Mouse (Mus musculus): ENCODE data around the gene Eif2s2.
"Not testable (repeated sequence)": the region's sequence is repeated elsewhere in the genome, so short reads cannot be mapped to it uniquely, and the experiment has no call there.

The Eif2s2 gene

DNA sequence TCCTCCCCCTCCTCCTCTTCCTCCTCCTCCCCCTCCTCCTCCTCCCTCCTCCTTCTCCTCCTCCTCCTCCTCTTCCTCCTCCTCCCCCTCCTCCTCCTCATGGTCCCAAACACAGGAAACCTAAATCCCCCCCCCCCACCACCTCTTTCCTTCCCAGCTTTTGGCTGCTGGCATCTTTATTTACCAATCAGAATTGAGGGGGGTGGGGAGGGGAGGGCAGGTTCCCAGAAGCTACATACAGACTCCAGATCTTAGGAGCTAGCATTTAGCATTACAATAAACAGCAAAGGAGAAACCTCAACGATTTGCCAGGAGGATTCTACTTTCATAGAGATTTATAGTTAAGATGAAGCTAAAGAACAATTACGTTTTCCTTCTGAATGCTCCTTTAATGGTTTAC, 13.1 kb upstream of the Eif2s2 start:
- no peaks in the 10 kb centered on the region for H3K27me3 ChIP-seq (ENCODE audit: insufficient read depth, low read length)
- peaks cover 3% of the 10 kb centered on the region; the same call in 1 of the 2 replicates for H3K36me3 ChIP-seq (ENCODE audit: insufficient read depth, low read length)
- H3K9me3 ChIP-seq (ENCODE audit: low read length), result peaks cover 41% of the 10 kb centered on the region
- TF ChIP-seq NANOG (IDR thresholded peaks at IDR 0.05; ENCODE audit: borderline replicate concordance, low read length) (no peak), POU5F1 (IDR thresholded peaks at IDR 0.05; ENCODE audit: borderline replicate concordance, low read length) (no peak), CTCF (conservative IDR thresholded peaks at IDR 0.05; ENCODE audit: low read length) (no peak)
- H3K4me3 ChIP-seq (replicated peaks; ENCODE audit: low read length), result no peak overlapping the region
- H3K4me1 ChIP-seq (replicated peaks; ENCODE audit: low read depth, low read length), result peaks cover 9% of the 10 kb centered on the region; the same call in 1 of the 2 replicates

DNA sequence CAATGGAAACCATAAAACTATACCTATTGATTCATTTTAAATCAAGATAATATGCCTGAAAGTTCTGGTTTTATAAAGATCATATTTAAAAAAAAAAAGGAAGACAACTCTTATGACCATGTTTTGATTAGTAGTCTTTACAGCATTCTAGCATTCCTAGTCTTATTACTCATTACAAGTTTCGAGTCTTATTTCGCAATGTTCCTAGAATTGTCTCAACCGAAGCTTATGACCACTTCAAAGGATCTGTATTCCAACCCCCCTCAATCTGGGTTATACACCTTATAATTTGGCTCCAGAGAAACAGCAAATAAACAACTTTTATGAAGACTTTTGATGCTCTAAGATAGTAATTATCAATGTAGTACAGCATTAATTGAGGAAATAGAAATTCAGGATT, 9.4 kb upstream of the Eif2s2 start:
- Histone ChIP-seq H3K4me3 (replicated peaks; ENCODE audit: low read length) (no peak overlapping the region), H3K9me3 (ENCODE audit: low read length) (peaks cover 39% of the 10 kb centered on the region), H3K36me3 (ENCODE audit: insufficient read depth, low read length) (peaks cover 3% of the 10 kb centered on the region; the same call in 1 of the 2 replicates), H3K4me1 (replicated peaks; ENCODE audit: low read depth, low read length) (peaks cover 31% of the 10 kb centered on the region), H3K27me3 (ENCODE audit: insufficient read depth, low read length) (no peaks in the 10 kb centered on the region)
- TF ChIP-seq NANOG (IDR thresholded peaks at IDR 0.05; ENCODE audit: borderline replicate concordance, low read length) (no peak), CTCF (conservative IDR thresholded peaks at IDR 0.05; ENCODE audit: low read length) (no peak), POU5F1 (IDR thresholded peaks at IDR 0.05; ENCODE audit: borderline replicate concordance, low read length) (no peak)

DNA sequence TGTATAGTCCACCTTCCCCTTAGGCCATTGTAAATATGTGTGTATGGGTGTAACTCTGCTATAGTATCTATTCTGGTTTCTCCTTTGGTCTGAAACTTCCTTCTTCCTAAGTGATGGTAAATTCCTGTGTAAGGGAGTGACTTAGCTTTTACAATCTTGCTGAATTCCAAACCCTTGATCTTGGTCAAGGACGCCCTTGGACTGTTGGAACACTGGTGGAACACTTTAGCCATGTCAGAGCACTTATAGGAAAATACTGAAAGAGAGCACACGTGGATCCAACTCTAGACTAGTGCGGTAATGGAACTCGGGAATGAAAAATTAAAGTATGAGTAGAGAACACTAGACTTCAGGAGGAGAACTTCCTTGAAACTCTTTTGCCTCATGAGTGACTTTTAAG, 6.7 kb upstream of the Eif2s2 start:
- not testable (repeated sequence) for H3K4me3 ChIP-seq (replicated peaks; ENCODE audit: low read length); H3K36me3 ChIP-seq (ENCODE audit: insufficient read depth, low read length); H3K27me3 ChIP-seq (ENCODE audit: insufficient read depth, low read length)
- Histone ChIP-seq H3K4me1 (replicated peaks; ENCODE audit: low read depth, low read length) (peaks cover 49% of the 10 kb centered on the region), H3K9me3 (ENCODE audit: low read length) (peaks cover 14% of the 10 kb centered on the region)

DNA sequence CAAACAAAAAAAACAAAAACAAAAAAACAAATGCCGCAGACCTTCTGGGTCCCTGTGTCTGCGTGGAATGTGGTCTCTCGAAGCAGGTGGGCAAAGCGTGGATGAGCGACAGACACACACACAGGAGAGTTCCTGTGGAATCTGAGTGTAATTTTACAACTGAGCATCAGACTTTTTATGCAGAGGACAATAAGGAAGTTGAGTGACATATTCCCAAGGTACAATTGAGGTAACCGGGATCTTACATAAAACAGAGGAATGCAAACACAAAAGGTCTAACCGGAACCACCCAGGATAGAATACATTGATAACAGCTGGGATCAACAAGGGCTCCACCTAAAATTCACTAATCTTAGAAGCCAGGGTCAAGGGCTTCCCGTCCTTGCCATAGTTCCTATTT, 6.3 kb upstream of the Eif2s2 start:
- Histone ChIP-seq H3K4me1 (replicated peaks; ENCODE audit: low read depth, low read length) (peaks cover 51% of the 10 kb centered on the region), H3K9me3 (ENCODE audit: low read length) (peaks cover 13% of the 10 kb centered on the region)
- not testable (repeated sequence) for H3K27me3 ChIP-seq (ENCODE audit: insufficient read depth, low read length); H3K36me3 ChIP-seq (ENCODE audit: insufficient read depth, low read length); H3K4me3 ChIP-seq (replicated peaks; ENCODE audit: low read length)
- peak; percentile 7; the same call in 1 of the 2 replicates for TF ChIP-seq NANOG (IDR thresholded peaks at IDR 0.05; ENCODE audit: borderline replicate concordance, low read length)

DNA sequence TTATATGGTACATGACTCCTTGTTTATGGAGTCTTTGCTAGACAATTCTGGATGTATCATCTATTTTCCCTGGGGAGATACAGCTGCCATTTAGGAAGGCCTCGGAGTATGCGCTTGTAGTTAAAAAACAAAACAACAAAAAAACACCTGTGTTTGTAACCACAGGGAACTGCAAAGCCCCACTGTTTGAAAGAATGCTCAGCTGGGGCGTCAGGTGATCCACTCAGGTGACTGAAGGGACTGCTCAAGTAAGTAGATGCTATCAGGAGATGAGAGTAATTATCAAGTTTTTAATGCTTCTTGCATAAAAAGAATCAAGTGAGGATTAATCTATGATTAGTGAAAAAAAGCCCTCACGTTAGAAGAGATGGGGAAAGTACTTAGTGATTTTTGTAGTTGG, 813 bp upstream of the Eif2s2 start:
- Histone ChIP-seq H3K27me3 (ENCODE audit: insufficient read depth, low read length) (no peaks in the 10 kb centered on the region), H3K4me3 (replicated peaks; ENCODE audit: low read length) (peak overlapping the region; percentile 97), H3K36me3 (ENCODE audit: insufficient read depth, low read length) (peaks cover 28% of the 10 kb centered on the region), H3K9me3 (ENCODE audit: low read length) (no peaks in the 10 kb centered on the region), H3K4me1 (replicated peaks; ENCODE audit: low read depth, low read length) (peaks cover 70% of the 10 kb centered on the region)
- TF ChIP-seq POU5F1 (IDR thresholded peaks at IDR 0.05; ENCODE audit: borderline replicate concordance, low read length) (no peak), CTCF (conservative IDR thresholded peaks at IDR 0.05; ENCODE audit: low read length) (no peak), NANOG (IDR thresholded peaks at IDR 0.05; ENCODE audit: borderline replicate concordance, low read length) (no peak)

DNA sequence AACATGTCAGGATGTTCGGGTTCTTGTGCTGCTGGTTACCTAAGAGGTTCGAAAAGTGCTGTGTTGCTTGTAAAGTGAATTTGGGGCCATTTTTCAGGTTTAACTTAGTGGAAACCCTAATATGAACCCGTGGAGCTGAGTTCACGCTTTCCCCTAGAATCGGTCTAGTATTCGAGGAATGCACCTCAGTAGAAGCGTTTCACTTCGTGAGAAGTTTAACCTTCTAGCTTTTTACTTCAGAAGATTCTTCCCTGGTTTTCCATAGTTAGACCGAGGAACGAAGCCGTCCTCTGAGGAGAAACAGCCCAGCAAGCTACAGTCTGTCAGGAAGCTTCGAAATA, 280 bp upstream of the Eif2s2 start:
- H3K9me3 ChIP-seq (ENCODE audit: low read length), result no peaks in the 10 kb centered on the region
- peaks cover 33% of the 10 kb centered on the region for H3K36me3 ChIP-seq (ENCODE audit: insufficient read depth, low read length)
- H3K4me3 ChIP-seq (replicated peaks; ENCODE audit: low read length), result peak overlapping the region; percentile 97
- H3K4me1 ChIP-seq (replicated peaks; ENCODE audit: low read depth, low read length), result peaks cover 71% of the 10 kb centered on the region
- TF ChIP-seq POU5F1 (IDR thresholded peaks at IDR 0.05; ENCODE audit: borderline replicate concordance, low read length), result no peak
- TF ChIP-seq CTCF (conservative IDR thresholded peaks at IDR 0.05; ENCODE audit: low read length), result no peak
- no peak for TF ChIP-seq NANOG (IDR thresholded peaks at IDR 0.05; ENCODE audit: borderline replicate concordance, low read length)
- H3K27me3 ChIP-seq (ENCODE audit: insufficient read depth, low read length), result no peaks in the 10 kb centered on the region

DNA sequence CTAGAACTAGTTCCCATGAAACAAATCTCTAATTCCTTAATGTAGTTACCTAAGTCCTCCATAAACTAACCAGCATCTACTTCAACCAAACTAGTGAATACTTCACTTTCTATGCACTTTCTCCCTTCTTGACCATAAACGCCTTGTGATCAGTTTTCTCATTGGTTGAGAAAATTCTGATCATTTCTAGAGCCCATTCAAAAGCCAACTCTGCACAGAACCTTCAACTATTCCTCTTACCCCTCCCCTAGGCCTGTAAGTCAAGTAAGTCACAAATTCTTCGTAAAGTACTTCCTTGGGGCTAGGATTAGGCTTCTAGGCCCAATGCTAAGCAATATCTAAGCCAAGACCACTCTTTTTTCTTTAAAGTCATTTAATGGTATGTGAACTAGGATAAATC, 1.1 kb downstream of the Eif2s2 start:
- peak overlapping the region; percentile 97 for H3K4me3 ChIP-seq (replicated peaks; ENCODE audit: low read length)
- no peaks in the 10 kb centered on the region for H3K9me3 ChIP-seq (ENCODE audit: low read length)
- peaks cover 47% of the 10 kb centered on the region for H3K36me3 ChIP-seq (ENCODE audit: insufficient read depth, low read length)
- TF ChIP-seq POU5F1 (IDR thresholded peaks at IDR 0.05; ENCODE audit: borderline replicate concordance, low read length) (no peak), CTCF (conservative IDR thresholded peaks at IDR 0.05; ENCODE audit: low read length) (no peak), NANOG (IDR thresholded peaks at IDR 0.05; ENCODE audit: borderline replicate concordance, low read length) (no peak)
- H3K4me1 ChIP-seq (replicated peaks; ENCODE audit: low read depth, low read length), result peaks cover 70% of the 10 kb centered on the region
- no peaks in the 10 kb centered on the region for H3K27me3 ChIP-seq (ENCODE audit: insufficient read depth, low read length)

DNA sequence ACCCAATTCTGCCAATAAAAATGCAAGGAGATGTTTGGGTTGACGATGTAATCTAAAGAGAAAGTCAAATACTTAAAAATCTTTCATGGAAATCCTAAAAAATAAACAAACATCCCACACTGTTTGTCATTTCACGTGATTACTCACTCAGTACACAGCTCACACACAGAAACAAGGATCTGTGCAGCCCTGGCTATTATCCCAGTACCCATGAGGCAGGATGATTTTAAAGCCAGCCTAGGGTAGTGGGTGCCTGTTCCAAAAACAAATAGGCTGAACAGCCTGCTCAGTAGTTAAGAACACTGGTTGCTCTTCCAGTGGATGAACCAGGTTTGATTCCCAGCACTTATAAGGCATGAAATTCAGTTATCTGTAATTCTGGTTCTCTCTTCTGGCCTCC, 16.1 kb downstream of the Eif2s2 start:
- Histone ChIP-seq H3K36me3 (ENCODE audit: insufficient read depth, low read length) (peaks cover 97% of the 10 kb centered on the region), H3K4me1 (replicated peaks; ENCODE audit: low read depth, low read length) (peaks cover 14% of the 10 kb centered on the region), H3K9me3 (ENCODE audit: low read length) (no peaks in the 10 kb centered on the region), H3K27me3 (ENCODE audit: insufficient read depth, low read length) (no peaks in the 10 kb centered on the region), H3K4me3 (replicated peaks; ENCODE audit: low read length) (no peak overlapping the region)
- TF ChIP-seq POU5F1 (IDR thresholded peaks at IDR 0.05; ENCODE audit: borderline replicate concordance, low read length) (no peak), NANOG (IDR thresholded peaks at IDR 0.05; ENCODE audit: borderline replicate concordance, low read length) (no peak), CTCF (conservative IDR thresholded peaks at IDR 0.05; ENCODE audit: low read length) (no peak)

DNA sequence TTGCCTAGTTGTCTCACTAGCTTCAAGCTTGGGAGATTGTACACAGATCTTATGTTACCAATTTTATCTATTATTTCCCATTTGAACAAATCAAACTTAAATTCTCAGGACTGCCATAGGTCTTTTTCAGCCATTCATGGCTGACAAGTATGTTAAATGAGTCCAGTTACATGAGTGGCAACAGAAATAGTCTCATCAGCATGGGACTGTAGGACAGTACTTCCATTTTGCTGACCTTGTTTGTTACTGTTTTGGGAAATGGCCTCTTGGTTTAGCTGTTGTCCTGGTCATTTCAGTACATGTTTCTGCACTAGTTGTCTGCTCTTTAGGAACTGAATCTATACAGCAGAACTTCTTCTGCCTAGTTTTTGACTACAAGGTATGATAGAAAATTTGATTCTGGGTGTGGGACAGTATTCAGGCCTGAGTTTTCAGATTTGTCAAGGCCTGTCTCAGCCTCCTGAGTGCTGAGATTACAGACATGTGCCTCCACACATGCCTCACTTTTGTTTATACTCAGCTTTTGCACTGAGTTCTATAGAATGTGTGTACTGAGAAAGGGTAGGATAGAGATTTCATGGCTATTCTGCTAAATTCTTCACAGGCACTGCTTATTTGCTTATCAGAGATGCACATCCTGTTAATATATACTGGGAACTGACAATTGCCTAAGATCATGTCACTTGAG, 22.6 kb downstream of the Eif2s2 start:
- no peaks in the 10 kb centered on the region for H3K27me3 ChIP-seq (ENCODE audit: insufficient read depth, low read length)
- peaks cover 19% of the 10 kb centered on the region; the same call in 1 of the 2 replicates for H3K4me1 ChIP-seq (replicated peaks; ENCODE audit: low read depth, low read length)
- H3K36me3 ChIP-seq (ENCODE audit: insufficient read depth, low read length), result peaks cover 97% of the 10 kb centered on the region
- TF ChIP-seq NANOG (IDR thresholded peaks at IDR 0.05; ENCODE audit: borderline replicate concordance, low read length), result no peak
- no peak for TF ChIP-seq CTCF (conservative IDR thresholded peaks at IDR 0.05; ENCODE audit: low read length)
- TF ChIP-seq POU5F1 (IDR thresholded peaks at IDR 0.05; ENCODE audit: borderline replicate concordance, low read length), result no peak
- H3K9me3 ChIP-seq (ENCODE audit: low read length), result no peaks in the 10 kb centered on the region
- H3K4me3 ChIP-seq (replicated peaks; ENCODE audit: low read length), result no peak overlapping the region
